Mouse (Mus musculus): ENCODE measurements around the gene Crlf1. TPM values are rescaled to one million over a fixed set of nuclear protein-coding genes. Genes with fewer than 3 reads are reported as not detected.

Crlf1 gene
- polyA plus RNA-seq, 1 experiment from 2014 or later, result 83.3 TPM

DNA sequence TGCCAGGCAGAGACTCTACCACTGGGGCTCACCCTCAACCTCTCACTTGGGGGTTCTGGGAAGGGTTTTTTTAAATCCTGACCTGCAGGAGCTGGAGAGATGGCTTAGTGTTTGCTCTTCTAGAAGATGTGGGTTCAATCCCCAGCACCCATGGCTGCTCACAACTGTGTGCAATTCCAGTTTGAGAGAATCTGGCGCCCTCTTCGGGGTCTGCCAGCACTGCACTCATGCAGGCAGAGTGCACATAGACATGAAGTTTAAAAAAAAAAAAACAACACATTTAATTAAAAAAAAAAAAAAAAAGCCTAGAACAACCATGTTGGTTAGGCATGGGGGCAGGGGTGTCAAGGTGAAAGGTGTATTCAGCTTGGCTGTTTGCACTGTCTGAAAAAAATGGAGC, 37.4 kb downstream of the Crlf1 start:
- Histone ChIP-seq H3K4me2 (replicated peaks) (no peak overlapping the region), H3K4me1 (peaks cover 24% of the 10 kb centered on the region), H3K27ac (no peak overlapping the region), H3K27me3 (no peaks in the 10 kb centered on the region), H3K9ac (0 out of 2 replicates have a peak overlapping the region, but pooled peaks have one; percentile 8), H3K4me3 (no peak overlapping the region), H3K36me3 (peaks cover 61% of the 10 kb centered on the region), H3K9me3 (no peaks in the 10 kb centered on the region)
- no peak for ATAC-seq (ENCODE audit: low FRiP score, low read depth)
- WGBS, result 87% methylated on average over 2 of the region's 2 CpGs

- peaks cover 9% of the 10 kb centered on the region for H3K4me1 ChIP-seq
- H3K4me3 ChIP-seq, result no peak overlapping the region
- H3K9me3 ChIP-seq, result no peaks in the 10 kb centered on the region
- no peak overlapping the region for H3K27ac ChIP-seq
- no peak for ATAC-seq (ENCODE audit: low FRiP score, low read depth)
- H3K4me2 ChIP-seq (replicated peaks), result no peak overlapping the region
- H3K9ac ChIP-seq, result no peak overlapping the region
- peaks cover 83% of the 10 kb centered on the region for H3K36me3 ChIP-seq
- H3K27me3 ChIP-seq, result no peaks in the 10 kb centered on the region
- 93% methylated on average over 12 of the region's 12 CpGs for WGBS
Observed at GRCm38 (mm10) chr8:70534281-70534680, 41.3 kb downstream of the Crlf1 start.

DNA sequence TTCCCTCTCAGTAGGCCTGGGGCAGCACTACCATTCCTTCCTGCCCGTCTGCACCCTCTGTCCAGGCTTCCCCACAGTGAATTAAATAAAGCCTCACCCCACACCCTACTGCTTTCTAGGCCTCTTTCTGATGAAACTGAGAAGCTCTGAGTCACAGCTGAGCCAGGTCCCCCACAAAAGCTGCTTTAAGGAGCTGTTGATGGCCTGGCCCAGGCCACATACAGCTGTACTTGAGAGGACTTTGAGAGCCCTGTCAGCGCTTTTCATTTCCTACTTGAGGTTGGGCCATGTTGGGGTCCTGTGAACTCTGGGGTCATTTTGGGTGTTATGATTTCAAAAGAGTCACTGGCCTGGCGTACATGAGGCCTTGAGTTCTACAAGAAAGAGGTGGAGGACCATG, 42.3 kb downstream of the Crlf1 start:
- 94% methylated on average over 3 of the region's 3 CpGs for WGBS
- H3K36me3 ChIP-seq, result peaks cover 73% of the 10 kb centered on the region
- peaks cover 10% of the 10 kb centered on the region for H3K4me1 ChIP-seq
- ATAC-seq (ENCODE audit: low FRiP score, low read depth), result no peak
- H3K4me3 ChIP-seq, result no peak overlapping the region
- no peak overlapping the region for H3K9ac ChIP-seq
- no peaks in the 10 kb centered on the region for H3K9me3 ChIP-seq
- H3K27ac ChIP-seq, result no peak overlapping the region
- no peak overlapping the region for H3K4me2 ChIP-seq (replicated peaks)
- no peaks in the 10 kb centered on the region for H3K27me3 ChIP-seq

DNA sequence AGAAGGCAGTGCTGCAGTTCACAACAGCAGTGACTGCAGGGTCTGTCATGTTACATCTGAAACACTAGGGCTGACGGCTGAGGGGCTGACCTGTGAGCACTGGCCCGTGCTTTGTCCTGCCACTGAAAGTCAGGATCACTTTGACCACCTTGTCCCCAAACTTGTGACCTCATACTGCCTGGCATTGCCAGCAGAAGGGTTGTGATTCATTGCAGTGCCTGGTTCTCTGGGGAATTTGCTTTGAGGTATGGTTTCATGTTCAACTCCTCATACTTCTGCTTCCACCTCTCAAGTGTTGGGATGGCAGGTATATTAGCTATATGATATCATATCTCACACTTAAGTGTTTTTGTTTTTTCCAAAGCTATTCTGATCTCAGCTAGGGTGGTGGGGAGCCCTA, 42.7 kb downstream of the Crlf1 start:
- no peak for ATAC-seq (ENCODE audit: low FRiP score, low read depth)
- Histone ChIP-seq H3K27me3 (no peaks in the 10 kb centered on the region), H3K4me3 (no peak overlapping the region), H3K9ac (no peak overlapping the region), H3K4me2 (replicated peaks) (no peak overlapping the region), H3K36me3 (peaks cover 69% of the 10 kb centered on the region), H3K27ac (no peak overlapping the region), H3K4me1 (peaks cover 14% of the 10 kb centered on the region), H3K9me3 (no peaks in the 10 kb centered on the region)
- 85% methylated on average over 2 of the region's 2 CpGs for WGBS

- peak overlapping the region; percentile 63 for H3K4me3 ChIP-seq
- no peaks in the 10 kb centered on the region for H3K27me3 ChIP-seq
- H3K4me1 ChIP-seq, result peaks cover 27% of the 10 kb centered on the region
- H3K4me2 ChIP-seq (replicated peaks), result peak overlapping the region; percentile 95
- peak overlapping the region; percentile 64 for H3K9ac ChIP-seq
- ATAC-seq (ENCODE audit: low FRiP score, low read depth), result no peak
- H3K36me3 ChIP-seq, result peaks cover 45% of the 10 kb centered on the region
- WGBS, result 12% methylated on average over 24 of the region's 24 CpGs
- H3K9me3 ChIP-seq, result no peaks in the 10 kb centered on the region
- H3K27ac ChIP-seq, result peak overlapping the region; percentile 89
Observed at GRCm38 (mm10) chr8:70538024-70538579, 45.1 kb downstream of the Crlf1 start.

GRCm38 (mm10) chr8:70538633-70539076, 45.7 kb downstream of the Crlf1 start:
- WGBS, result under 1% methylated on average over 32 of the region's 32 CpGs
- Histone ChIP-seq H3K4me3 (peak overlapping the region; percentile 63), H3K27me3 (no peaks in the 10 kb centered on the region), H3K9ac (peak overlapping the region; percentile 79), H3K36me3 (peaks cover 40% of the 10 kb centered on the region), H3K4me2 (replicated peaks) (peak overlapping the region; percentile 95), H3K9me3 (no peaks in the 10 kb centered on the region), H3K27ac (peak overlapping the region; percentile 89), H3K4me1 (peaks cover 27% of the 10 kb centered on the region)
- peak; percentile 76 for ATAC-seq (ENCODE audit: low FRiP score, low read depth)

- Histone ChIP-seq H3K9me3 (no peaks in the 10 kb centered on the region), H3K4me3 (peak within 1 kb of the TSS; percentile 63), H3K9ac (peak within 1 kb of the TSS; percentile 79), H3K4me1 (peaks cover 27% of the 10 kb centered on the region), H3K27ac (peak within 1 kb of the TSS; percentile 89), H3K27me3 (no peaks in the 10 kb centered on the region), H3K36me3 (peaks cover 34% of the 10 kb centered on the region), H3K4me2 (replicated peaks) (peak within 1 kb of the TSS; percentile 95)
- peak; percentile 92 for ATAC-seq (ENCODE audit: low FRiP score, low read depth)
- WGBS, result under 1% methylated on average over 57 of the region's 58 CpGs
Observed at GRCm38 (mm10) chr8:70539077-70539813, 46.3 kb downstream of the Crlf1 start, which contains the start of gene Ell. Ell (plus strand) TSS chr8:70539457.

- H3K9me3 ChIP-seq, result no peaks in the 10 kb centered on the region
- H3K4me2 ChIP-seq (replicated peaks), result peak overlapping the region; percentile 95
- H3K27me3 ChIP-seq, result no peaks in the 10 kb centered on the region
- peaks cover 32% of the 10 kb centered on the region for H3K36me3 ChIP-seq
- ATAC-seq (ENCODE audit: low FRiP score, low read depth), result no peak
- peak overlapping the region; percentile 63 for H3K4me3 ChIP-seq
- H3K4me1 ChIP-seq, result peaks cover 27% of the 10 kb centered on the region
- H3K9ac ChIP-seq, result peak overlapping the region; percentile 79
- peak overlapping the region; percentile 89 for H3K27ac ChIP-seq
- 8% methylated on average over 4 of the region's 4 CpGs for WGBS
Observed at GRCm38 (mm10) chr8:70540013-70540506, 47.1 kb downstream of the Crlf1 start.

DNA sequence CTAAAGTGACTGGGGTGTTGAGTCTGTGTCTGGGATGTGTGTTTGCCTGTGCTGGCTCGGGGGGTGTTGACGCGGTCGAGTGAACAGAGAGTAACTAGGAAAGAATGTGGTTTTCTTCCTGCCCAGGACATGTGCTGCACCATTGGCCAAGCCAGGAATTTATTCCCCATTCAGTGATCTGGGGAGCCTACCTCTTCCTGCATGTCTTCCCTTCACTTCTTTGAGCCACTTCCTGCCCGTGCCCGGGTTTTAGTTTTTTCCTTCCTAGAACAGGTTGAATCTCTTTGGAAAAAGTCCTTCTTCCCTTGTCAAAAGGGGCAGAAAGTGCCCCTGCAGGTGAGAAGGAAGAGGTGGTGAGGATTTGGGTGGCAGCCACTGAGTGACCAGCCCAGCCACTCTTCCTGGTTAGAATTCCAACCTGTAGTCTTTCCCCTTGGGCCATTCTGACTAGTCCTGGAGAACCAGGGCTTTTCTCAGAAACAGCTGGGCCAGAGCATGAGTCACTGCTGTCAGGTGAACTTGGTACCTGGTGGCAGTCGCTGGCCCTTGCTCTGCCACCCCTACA, 47.6 kb downstream of the Crlf1 start:
- H3K4me2 ChIP-seq (replicated peaks), result peak overlapping the region; percentile 95
- H3K4me1 ChIP-seq, result peaks cover 27% of the 10 kb centered on the region
- no peak for ATAC-seq (ENCODE audit: low FRiP score, low read depth)
- no peaks in the 10 kb centered on the region for H3K9me3 ChIP-seq
- H3K27me3 ChIP-seq, result no peaks in the 10 kb centered on the region
- 54% methylated on average over 7 of the region's 7 CpGs for WGBS
- H3K36me3 ChIP-seq, result peaks cover 27% of the 10 kb centered on the region
- H3K4me3 ChIP-seq, result peak overlapping the region; percentile 63
- peak overlapping the region; percentile 79 for H3K9ac ChIP-seq
- H3K27ac ChIP-seq, result no peak overlapping the region

DNA sequence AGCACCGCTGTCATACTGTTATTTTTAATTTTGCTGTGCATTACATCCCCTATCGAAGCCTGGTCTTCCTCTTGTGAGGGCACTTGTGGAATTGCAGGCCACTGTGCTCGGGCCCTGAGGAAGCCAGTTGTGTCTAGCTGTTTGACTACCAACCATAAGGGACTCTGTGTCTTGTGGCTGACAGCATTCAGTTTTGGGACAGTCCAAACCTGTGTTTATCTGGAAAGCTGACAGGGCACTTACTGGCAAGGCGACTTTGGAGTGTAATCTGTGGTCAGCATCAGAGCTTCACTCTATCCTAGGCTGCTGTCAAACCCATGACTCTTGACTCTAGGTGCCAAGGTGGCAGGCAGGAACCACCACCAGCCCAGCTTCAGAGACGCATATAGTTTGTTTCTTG, 48.1 kb downstream of the Crlf1 start:
- Histone ChIP-seq H3K4me3 (peak overlapping the region; percentile 63), H3K27ac (no peak overlapping the region), H3K36me3 (peaks cover 23% of the 10 kb centered on the region), H3K4me1 (peaks cover 27% of the 10 kb centered on the region), H3K9ac (peak overlapping the region; percentile 79; the same call in 1 of the 2 replicates), H3K27me3 (no peaks in the 10 kb centered on the region), H3K9me3 (no peaks in the 10 kb centered on the region), H3K4me2 (replicated peaks) (peak overlapping the region; percentile 95)
- 82% methylated on average over 5 of the region's 5 CpGs for WGBS
- no peak for ATAC-seq (ENCODE audit: low FRiP score, low read depth)

DNA sequence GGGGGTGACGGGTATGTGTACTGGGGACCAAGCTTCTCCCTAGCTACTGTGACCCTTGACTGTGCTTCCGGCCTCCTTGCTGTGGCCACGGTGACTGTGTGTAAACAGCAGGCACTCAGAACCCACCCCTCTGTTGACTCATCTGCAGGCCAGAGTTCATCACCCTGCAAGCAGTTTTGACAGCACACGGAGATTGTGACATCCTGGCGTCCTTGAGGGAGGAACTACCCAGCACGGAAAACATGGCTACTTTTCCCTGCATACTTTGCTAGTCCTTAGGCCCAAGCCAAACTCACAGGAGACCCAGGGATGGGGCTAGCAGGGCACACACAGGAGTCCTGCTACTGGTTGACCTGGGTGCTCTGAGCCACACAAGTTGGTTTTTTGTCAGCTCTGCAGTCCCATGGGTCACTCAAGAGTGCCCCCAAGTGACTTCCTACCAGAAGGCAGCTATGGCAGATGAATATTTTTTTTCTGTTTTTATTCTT, 51.3 kb downstream of the Crlf1 start:
- Histone ChIP-seq H3K9me3 (no peaks in the 10 kb centered on the region), H3K4me1 (peaks cover 20% of the 10 kb centered on the region), H3K27me3 (no peaks in the 10 kb centered on the region), H3K4me3 (no peak overlapping the region), H3K9ac (no peak overlapping the region), H3K4me2 (replicated peaks) (no peak overlapping the region), H3K27ac (no peak overlapping the region), H3K36me3 (peaks cover 6% of the 10 kb centered on the region; the same call in 1 of the 2 replicates)
- ATAC-seq (ENCODE audit: low FRiP score, low read depth), result no peak
- WGBS, result 79% methylated on average over 6 of the region's 6 CpGs

DNA sequence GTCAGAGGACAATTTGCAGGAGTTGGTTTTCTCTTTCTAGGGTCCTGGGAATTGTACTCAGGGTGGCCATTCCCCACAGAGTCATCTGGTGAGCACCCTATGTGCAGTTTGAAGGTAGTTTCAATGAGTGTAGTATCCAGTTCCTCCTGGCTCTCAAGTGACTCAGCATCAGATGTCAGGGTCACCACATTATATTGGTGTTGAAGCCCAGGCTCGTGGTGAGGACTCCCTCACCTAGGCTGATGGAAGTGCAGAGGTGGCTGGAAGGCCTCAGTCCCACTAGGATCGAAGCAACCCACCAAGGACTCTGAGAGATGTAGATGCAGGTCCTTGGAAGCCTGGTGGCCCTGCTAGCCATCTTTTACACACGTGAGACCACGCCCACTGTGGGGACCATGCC, 53.5 kb downstream of the Crlf1 start:
- H3K27me3 ChIP-seq, result no peaks in the 10 kb centered on the region
- WGBS, result 82% methylated on average over 4 of the region's 4 CpGs
- H3K4me2 ChIP-seq (replicated peaks), result no peak overlapping the region
- no peak for ATAC-seq (ENCODE audit: low FRiP score, low read depth)
- H3K9me3 ChIP-seq, result no peaks in the 10 kb centered on the region
- H3K4me1 ChIP-seq, result peaks cover 5% of the 10 kb centered on the region
- no peak overlapping the region for H3K4me3 ChIP-seq
- peaks cover 6% of the 10 kb centered on the region; the same call in 1 of the 2 replicates for H3K36me3 ChIP-seq
- no peak overlapping the region for H3K9ac ChIP-seq
- no peak overlapping the region for H3K27ac ChIP-seq
